Mouse (Mus musculus): ENCODE measurements around the gene Rnf213.
A peak's percentile ranks its signal among the peaks of the same experiment; 100 is the strongest.

Gene Rnf213

DNA sequence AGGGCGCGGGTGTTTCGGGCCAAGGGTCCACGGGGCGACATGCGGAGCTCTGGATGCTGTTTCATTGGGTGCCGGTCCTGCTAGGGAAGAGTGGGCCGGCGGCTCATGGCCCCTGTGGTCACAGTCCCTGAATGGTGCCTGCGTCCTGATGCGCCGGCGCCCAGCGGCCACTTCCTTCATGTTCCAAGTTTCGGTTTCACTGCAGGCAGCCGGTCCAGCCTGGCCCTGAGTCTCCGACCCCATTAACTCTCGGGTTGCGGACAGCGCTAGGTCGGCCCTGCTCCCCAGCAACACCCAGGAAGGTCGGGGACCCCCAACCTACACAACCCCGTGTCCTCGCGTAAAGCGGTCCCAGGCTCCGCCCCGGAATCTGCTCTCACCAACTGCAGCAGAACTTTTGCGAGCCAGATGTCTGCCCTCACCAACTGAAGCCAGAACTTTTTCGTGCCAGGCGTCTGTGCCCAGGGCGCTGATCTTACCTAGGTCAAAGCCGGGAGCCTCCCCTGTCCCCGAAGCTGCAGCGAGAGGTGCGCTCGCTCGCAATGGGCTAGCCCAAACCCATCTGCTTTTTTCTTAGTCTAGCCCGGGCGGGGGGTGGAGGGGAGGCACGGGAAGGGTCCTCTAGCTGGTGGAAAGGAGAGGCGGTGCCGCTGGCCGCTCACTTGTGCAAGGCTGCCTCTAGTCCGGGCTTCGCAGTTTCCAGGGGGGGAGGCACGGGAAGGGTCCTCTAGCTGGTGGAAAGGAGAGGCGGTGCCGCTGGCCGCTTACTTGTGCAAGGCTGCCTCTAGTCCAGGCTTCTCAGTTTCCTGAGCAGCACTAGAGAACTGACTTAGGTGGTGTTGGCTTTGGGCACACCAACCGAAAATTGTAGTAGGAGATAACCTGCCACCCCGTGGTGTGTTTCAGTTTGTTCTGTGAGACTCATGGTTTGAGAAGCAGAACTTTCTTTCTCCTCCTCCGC is 2.3 kb upstream of the Rnf213 start:
- DNase-seq = peak; percentile 25

DNA sequence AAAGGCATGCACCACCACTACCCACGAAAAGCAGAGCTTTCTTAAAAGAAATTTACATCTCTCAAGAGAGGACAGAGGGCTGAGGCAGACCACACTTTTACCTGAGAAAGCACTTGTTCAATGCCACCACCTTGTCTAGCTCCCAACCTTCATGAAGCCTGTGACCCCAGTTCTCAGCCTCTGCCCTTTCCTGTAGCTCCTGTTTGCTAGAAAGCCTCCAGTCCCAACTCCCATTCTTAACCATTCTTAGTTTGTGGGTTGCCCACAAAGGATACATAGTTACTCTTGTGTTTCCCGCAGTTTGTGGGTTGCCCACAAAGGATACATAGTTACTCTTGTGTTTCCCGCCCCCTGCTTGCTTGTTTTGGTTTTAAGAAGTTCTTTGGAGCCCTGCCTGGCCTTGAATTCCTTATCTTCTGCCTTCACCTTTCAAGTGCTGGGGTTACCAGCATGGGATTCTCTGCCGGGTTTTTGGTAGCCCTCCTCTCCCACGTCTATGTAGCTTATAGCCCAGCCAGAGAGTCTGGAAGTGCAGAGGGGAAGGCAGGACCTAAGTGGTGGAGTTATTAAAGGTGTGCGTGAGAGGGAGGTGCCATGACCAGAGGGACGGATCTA is 1.4 kb upstream of the Rnf213 start:
- no peak for DNase-seq

DNA sequence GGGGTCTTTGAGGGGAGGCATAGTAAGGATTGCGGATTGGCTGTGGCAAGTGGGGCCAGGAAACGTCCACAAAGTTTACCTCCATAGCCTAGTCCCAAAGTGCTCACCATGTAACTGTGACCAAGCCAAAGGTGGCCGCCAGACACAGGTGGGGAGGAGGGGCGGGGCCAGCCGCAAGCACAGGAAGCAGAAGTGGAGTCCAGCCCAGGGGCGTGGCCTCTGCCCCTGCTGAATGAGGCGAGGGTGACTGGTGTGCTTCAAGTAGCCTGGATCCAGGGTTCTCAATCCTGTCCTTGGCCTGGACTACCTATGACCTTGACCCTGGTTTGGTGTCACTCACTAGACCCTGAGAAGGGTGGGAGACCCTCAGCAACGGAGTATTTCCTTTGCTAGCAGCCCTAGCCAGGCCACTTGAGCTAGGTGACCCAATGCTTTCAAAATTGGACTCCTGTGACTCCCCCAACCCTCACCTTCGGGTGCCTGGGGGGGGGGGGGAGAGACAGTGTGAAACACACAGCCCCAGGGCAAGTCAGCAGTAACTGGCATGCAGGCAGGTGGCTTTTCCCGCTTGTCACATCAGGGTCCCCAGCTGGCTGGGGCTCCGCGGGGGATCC is 792 bp upstream of the Rnf213 start:
- DNase-seq = no peak

DNA sequence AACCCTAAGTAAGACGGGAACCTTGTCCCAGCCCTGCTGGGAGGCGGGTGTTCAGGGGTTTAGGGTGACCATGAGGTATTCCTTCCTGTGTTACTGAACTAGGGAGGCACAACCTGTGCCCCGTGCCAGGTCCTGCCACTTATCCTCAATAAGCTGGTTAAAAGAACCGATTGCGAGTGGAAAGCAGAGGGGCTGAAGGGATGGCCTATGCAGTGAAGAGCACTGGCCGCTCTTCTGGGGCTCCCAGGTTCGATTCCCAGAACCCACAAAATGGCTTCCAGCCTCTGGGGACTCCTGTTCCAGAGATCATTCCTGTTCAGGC is 544 bp downstream of the Rnf213 start:
- no peak for DNase-seq

DNA sequence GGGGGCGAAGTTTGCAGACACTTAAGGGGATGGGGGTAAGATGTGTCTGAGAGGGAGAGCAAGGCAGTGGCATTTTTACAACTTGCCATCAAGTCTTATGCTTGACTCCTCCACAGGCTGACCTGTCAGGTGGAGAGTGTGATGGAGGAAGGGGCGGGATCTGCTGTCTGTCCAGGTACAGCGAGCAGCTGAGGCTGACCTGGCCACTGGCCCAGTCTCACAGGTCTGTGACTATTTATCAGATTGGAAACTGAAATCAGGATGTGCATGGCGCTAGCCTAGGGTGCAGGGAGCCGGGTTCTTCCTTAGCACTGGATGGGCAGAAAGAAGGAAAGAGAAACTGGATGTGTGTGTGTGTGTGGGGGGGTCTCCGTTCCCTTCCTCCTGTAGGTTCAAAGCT is 1.3 kb downstream of the Rnf213 start:
- DNase-seq = no peak

DNA sequence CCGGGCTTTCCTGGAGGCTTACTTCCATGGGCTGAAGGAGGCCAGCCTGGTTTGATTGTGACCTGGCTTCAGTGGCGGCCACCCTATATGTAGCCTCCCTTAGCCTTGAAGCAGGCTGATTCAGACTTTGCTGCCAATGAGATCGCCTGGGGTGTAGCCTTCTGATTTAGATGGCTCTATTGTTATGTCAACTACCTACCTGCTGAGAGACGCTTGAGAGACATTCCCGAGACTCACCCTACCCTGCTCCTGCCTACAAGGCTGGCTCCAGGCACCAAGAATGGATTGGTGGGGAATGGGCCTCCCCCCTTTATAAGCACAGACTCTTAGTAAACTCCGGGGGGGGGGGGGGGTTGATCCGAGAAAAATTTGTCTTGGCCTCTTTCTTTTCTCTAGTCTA is 2.5 kb downstream of the Rnf213 start:
- no peak for DNase-seq

DNA sequence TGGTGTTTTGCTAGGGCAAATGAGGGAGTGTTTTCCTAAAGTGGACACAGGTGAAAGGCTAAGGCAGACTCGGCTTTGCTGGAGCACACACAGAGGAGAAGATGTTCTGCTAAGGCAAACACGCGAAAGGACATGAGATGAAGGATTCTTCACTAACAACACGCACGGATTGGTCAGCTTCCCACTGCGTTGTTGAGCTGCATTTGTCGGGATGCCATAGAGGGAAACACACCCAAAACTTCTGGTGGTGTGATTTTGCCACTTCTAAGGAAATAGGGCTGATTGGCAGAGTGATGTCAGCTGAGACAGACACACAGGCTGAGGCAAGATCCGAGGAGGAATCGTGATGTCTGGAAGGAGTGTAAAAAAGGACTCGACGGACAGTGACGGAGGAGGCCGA is 3.0 kb downstream of the Rnf213 start:
- no peak for DNase-seq

DNA sequence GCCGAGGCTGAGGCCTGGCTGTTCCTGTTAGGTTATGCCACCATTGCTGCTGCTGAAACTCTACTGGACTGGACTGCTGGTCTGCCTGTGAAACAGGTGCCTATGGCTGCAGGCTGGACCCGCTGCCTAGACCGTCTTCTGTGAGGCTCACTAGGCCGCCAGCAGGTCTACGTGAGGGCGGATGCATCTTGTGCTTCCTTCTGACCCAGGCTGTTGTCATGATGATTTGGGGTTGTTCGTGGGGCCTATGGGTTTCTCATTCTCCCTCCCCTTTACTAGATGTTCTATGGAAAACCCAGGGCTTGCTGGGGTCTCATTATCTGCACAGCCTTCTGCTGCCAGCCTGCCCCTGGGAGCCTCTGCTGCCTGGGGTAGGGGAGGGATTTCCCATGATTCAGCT is 3.6 kb downstream of the Rnf213 start:
- no peak for DNase-seq

DNA sequence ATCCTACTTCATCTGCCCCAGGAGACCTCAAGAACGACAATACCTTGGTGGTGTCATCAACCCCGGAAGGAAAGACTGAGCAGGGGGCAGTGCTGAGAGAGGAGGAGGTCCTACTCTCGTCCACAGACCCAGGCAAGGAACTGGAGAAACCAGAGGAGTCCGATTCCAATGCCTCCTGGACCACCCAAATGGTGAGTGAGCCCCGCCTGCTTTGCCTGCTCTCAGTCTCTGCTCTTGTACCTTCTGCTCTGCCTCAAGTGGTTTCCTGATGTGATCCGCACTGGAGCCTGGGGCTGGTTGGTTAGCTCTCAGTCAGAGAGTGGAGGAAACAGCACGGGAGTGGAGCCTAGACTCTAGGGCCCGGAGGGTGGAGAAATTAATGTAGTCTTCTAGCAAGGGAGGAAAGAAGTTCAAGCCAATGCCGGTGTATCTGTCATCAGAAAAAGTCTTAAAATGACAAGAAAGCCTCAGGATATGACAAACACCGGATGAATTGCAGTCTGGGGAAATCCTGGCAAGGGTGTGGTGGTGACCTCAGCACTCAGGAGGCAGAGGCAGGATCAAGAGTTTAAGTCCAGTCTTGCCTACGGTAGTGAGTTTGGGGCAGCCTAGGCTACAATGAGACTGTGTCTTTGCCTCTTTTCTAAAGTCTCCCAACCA is 9.7 kb downstream of the Rnf213 start:
- DNase-seq = no peak

DNA sequence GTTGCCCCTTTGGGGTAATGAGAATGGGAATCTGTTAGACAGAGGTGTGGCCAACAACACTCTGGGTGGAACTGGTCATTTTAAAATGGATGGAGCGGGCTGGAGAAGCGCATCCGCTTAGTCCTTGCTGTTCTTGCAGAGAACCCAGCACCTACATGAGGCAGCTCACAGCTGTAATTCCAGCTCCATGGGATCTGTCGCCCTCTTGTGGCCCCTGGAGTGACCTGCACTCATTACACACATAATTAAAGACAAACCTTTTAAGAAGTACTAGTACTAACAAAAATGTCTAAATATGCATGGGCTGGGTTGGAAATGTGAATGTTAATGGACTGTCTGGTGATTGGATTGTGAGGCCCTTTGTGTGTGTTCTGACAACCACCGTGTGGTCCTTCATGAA is 11.7 kb downstream of the Rnf213 start:
- no peak for DNase-seq

DNA sequence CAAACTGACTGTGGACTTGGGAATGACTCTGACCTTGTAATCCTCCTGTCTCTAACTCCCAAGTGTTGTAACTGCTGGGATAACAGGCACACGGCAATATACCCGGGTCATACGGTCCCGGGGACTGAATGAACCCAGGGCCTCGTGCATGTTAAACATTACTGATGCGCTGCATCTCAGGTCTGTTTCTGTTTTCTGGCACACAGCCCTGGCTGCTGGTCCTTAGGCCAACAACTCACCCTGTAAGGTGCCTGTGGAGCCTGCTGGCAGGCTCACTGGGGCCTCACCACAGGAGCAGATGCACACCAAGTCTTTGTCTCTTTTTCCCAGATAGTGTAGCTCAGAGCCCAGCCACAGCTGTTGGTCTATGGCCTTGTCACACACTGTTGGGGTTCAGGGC is 14.5 kb downstream of the Rnf213 start:
- no peak for DNase-seq

DNA sequence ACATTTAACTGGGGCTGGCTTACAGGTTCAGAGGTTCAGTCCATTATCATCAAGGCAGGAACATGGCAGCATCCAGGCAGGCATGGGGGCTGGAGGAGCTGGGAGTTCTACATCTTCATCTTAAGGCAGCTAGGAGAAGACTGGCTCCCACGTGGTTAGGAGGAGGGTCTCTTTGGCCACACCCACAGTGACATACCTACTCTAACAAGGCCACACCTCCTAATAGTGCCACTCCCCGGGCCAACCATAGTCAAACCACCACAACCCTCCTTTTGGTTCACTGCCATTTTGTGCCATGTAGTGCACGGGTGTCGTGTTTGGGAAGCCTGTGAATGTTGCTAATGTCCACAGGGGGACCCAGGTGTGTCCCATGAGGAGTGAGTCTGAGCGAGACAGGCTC is 15.1 kb downstream of the Rnf213 start:
- DNase-seq = no peak

DNA sequence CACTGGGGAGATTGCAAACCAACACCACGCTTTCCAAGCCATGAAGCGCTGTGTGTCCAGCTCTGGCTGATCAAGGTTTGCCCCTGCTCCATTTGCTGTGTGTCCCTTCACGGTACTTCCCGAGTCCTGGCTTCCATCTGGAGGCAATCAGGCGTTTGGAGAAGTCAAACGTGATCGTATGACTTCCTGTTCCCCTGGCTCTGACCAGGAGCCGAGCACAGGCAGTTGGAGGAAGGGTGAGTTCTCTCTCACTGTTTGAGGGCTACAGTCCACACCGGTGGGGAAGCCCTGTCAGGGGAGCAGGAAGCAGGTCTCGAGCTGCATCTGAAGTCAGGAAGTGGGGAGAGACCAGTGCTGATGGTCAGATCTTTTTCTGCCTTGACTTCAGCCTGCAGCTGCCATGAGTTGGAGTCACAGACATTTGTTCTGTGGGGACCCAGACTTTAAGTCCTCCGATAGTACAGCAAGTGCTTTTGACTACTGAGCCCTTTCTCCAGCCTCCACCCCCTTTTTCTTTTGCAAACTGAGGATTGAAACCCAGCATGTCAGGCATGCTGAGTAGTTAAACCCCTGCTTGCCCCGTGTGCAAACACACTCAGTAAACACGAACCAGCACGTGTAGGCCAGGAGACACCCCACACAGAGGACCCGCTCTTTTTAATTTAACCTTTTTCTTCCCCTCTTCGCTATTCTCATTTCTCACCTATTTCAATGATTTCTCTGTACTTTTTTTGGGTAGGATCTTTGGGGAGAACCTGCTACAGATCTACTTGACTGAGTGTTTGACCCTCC is 26.6 kb downstream of the Rnf213 start:
- no peak for DNase-seq

DNA sequence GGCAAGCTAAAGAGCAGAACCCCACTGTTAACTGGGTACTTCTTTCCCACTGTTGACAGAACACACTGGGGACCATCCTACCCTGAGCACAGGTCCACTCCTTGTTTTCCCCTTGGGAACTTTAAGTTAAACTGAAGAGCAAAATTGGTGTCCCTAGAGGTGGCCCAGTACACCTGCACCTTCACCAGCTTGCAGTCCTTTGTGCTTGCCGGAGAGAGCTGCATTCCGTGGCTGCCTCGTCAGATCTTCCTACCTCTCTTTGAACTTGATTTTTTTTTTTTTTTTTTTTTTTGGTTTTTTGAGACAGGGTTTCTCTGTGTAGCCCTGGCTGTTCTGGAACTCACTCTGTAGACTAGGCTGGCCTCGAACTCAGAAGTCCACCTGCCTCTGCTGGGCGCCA is 27.5 kb downstream of the Rnf213 start:
- no peak for DNase-seq

DNA sequence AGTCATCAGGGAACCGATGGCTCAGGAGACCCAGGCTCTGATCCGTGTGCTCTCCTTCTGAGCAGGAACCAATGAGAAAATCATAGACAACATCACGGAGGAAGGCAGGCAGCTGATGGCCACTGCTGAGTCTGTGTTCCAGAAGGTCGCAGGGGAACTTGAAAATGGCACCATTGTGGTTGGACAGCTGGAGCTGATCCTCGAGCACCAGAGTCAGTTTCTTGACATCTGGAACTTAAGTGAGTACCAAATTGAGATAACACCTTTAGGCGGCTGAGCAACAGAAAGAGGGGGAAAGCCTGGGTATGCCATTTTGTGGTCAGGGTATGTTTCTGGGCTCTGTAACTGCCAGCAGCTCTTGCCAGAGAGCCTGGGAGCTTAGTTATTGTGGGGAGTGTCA is 34.5 kb downstream of the Rnf213 start:
- DNase-seq = no peak

DNA sequence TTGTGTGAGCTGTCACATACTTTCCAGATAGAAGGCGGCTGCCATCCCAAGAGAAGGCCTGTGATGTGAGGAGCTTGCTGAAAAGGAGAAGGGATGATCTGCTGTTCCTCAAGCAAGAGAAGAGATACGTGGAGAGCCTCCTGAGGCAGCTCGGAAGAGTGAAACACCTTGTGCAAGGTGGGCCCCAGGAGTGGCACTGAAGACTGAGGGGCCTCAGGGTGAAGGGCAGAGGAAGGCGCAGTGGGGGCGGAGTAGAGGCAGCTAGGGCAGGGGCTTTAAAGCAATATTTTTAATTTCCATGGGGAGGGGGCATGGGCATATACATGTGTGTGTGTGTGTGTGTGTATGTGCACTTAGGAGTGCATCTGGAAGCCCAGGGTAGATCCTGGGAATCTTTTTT is 35.1 kb downstream of the Rnf213 start:
- no peak for DNase-seq

DNA sequence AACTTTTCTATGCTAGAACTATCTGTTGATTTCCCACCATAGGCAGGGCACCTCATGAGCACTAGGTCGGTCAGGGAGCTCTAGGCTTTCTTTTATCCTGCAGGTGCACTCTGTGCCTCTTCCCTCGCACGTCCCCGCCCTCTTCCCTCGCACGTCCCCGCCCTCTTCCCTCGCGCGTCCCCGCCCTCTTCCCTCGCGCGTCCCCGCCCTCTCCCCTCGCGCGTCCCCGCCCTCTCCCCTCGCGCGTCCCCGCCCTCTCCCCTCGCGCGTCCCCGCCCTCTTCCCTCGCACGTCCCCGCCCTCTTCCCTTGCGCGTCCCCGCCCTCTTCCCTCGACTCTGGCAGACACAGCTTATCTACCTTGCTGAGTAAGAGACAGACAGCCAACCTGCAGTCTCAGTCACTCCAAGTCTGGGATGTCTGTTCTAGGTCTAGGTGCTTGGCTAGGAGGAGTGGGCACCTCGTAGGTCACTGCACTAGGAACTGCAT is 35.8 kb downstream of the Rnf213 start:
- DNase-seq = no peak

DNA sequence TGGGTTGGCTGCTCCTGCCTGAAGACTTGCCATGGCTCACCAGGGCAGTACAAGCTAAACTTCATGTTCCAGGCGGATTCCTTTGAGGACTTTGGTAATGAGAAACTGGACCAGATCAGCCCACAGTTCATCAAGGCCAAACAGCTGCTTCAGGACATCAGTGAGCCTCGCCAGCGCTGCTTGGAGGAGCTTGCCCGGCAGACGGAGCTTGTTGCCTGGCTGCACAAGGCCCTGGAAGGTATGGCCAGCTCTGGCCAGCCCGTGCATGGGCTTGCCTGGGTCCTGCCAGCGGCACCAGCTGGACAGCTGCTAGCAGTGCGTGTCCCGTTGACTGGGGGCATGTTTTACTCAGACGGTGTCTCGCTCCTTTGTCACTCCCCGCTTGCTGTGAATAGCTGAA is 38.6 kb downstream of the Rnf213 start:
- no peak for DNase-seq

DNA sequence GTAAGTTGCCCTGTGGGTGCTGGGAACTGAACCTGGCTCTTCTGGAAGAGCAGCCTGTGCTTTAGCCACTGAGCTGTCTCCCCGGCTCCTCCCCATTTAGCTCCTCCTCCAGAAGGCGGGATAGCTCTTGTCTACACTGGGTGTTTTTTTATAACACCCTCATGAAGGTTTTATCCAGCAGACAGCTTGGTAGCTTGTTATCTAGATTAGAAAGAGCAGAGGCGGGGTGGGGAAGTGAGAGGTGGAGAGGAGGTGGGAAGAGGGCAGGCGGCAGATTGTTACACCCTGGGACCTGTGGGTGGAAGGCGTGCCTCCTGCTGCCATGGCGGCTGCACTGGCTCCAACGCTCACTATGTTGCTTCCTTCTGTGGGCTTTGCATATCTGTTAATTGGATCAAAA is 39.8 kb downstream of the Rnf213 start:
- DNase-seq = no peak

DNA sequence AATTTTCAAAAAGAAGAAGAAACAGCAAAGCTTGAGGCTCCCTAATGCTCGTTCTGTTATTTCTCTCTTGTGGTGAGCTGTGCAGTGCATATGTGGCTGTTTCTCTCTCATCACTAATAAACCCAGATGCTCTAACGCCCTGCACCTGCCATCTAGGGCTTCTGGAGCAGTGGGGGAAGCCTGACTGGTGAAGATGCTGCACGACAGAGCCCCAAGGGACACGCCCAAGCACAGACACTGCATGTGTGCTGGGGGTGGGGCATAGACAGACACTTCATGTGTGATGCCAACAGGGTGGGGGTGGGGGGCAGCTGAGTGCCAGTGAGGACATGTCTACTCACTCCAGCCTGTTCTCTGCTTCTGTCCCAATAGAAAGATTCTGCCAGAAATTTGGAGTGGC is 41.4 kb downstream of the Rnf213 start:
- DNase-seq = no peak

DNA sequence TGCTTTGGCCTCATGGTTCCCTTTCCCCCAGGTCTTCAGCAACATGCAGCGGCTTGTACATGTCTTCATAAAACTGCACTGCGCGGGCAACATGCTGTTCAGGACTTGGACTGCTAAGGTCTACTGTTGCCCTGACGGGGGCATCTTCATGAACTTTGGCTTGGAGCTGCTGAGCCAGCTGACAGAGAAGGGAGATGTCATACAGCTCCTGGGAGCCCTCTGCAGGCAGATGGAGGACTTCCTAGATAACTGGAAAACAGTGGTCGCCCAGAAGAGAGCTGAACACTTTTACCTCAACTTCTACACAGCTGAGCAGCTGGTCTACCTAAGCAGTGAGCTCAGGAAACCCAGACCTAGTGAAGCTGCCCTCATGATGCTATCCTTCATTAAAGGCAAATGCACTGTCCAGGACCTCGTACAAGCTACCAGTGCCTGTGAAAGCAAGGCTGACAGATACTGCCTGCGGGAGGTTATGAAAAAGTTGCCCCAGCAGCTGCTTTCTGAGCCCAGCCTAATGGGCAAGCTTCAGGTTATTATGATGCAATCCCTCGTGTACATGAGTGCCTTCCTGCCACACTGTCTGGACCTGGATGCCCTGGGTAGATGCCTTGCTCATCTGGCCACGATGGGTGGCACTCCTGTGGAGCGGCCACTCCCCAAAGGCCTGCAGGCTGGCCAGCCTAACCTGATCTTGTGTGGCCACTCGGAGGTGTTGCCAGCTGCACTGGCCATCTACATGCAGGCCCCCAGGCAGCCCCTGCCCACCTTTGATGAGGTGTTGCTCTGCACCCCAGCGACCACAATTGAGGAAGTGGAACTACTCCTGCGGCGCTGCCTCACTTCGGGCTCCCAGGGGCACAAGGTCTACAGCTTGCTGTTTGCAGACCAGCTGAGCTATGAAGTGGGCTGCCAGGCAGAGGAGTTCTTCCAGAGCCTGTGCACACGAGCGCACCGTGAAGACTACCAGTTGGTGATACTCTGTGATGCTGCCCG is 43.3 kb downstream of the Rnf213 start:
- DNase-seq = peak; percentile 34
